Mouse (Mus musculus): Measurements from ENCODE around the gene Stoml1. TPM values are rescaled to one million over a fixed set of nuclear protein-coding genes. Genes with fewer than 3 reads are reported as not detected.

Gene Stoml1
- total and polyA plus RNA-seq, 2 experiments from 2014 or later, result 136 to 145 TPM

DNA sequence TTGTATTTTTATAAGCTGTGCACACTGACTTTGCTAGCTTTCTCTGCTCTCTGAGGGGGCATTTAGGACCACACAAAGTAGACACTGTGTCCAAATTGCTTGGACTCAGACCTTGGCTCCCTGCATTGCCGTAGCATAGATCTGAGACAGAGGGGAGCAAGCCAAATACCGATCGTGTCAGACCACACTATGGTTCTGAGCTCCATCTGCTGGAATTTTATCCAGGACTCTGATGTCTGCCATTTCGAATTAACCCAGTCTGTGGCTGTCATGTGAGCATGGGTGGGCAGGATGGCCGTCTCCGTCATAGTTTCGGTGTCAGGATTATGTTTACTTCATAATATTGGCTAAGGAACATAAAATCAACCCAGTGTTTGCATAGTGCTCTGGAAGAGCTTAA lies 30.5 kb downstream of the Stoml1 start:
- H3K4me2 ChIP-seq (ENCODE audit: low read depth, low read length), result no peak overlapping the region
- no peaks in the 10 kb centered on the region for H3K27me3 ChIP-seq (ENCODE audit: insufficient read depth, low read length)
- no peaks in the 10 kb centered on the region for H3K9me3 ChIP-seq (ENCODE audit: low read length)
- H3K9ac ChIP-seq (replicated peaks; ENCODE audit: low read length), result no peak overlapping the region
- WGBS, result 47% methylated on average over 7 of the region's 7 CpGs
- TF ChIP-seq CTCF (IDR thresholded peaks at IDR 0.05; ENCODE audit: low read depth), result no peak
- ATAC-seq (0 out of 2 replicates have a peak, but pooled peaks have one; percentile 48), DNase-seq (ENCODE audit: low spot score) (peak; percentile 37)
- no peak overlapping the region for H3K4me3 ChIP-seq (ENCODE audit: low read length)
- no peaks in the 10 kb centered on the region for H3K36me3 ChIP-seq (ENCODE audit: insufficient read depth, low read length)
- no peak overlapping the region; the same call in 1 of the 2 replicates for H3K27ac ChIP-seq
- no peaks in the 10 kb centered on the region for H3K4me1 ChIP-seq (ENCODE audit: insufficient read depth, low read length)

DNA sequence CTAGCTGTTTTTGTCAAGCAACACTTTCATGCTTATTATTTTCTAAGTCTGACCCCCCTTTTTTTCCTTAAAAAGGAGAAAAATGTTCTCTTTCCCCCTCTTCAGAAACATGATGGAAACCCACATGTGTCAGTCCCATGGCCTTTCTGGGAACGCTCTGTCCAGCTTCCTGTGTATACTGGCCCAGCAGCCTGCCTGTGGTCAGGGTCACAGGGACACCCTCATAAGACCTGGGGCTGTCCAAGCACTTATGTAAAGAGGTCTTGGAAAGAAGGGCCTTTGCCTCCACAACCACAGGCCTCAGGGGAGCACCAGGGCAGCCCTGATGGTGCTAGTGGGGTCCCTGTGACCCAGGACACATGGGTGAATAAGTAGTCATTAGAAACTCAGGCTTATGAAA lies 36.1 kb downstream of the Stoml1 start:
- Histone ChIP-seq H3K4me2 (ENCODE audit: low read depth, low read length) (no peak overlapping the region), H3K4me3 (ENCODE audit: low read length) (no peak overlapping the region), H3K36me3 (ENCODE audit: insufficient read depth, low read length) (no peaks in the 10 kb centered on the region), H3K9me3 (ENCODE audit: low read length) (no peaks in the 10 kb centered on the region), H3K9ac (replicated peaks; ENCODE audit: low read length) (no peak overlapping the region), H3K27me3 (ENCODE audit: insufficient read depth, low read length) (no peaks in the 10 kb centered on the region), H3K27ac (no peak overlapping the region), H3K4me1 (ENCODE audit: insufficient read depth, low read length) (no peaks in the 10 kb centered on the region)
- no peak for TF ChIP-seq CTCF (IDR thresholded peaks at IDR 0.05; ENCODE audit: low read depth)
- 68% methylated on average over 1 of the region's 1 CpGs for WGBS
- no peak for ATAC-seq
- no peak for DNase-seq (ENCODE audit: low spot score)

DNA sequence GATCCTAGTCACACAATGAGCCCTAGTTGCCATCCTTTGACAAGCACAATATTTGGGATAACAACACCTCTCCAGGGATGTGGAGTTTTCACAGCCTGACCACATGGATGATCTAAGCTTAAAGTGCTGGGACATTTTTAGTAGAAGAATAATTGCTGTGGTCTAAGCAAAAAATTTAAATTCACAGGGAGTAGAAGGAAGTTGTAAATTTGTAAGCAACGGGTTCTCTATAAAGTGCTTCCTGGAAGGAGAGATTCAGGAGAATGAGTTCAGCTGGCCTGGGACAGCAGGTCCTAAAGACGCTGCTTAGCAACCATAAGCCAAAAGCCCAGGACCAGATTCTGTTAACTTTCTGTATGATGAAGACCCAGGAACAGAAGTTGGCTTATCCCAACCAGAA lies 36.9 kb downstream of the Stoml1 start:
- no peaks in the 10 kb centered on the region for H3K36me3 ChIP-seq (ENCODE audit: insufficient read depth, low read length)
- TF ChIP-seq CTCF (IDR thresholded peaks at IDR 0.05; ENCODE audit: low read depth), result no peak
- ATAC-seq (no peak), DNase-seq (ENCODE audit: low spot score) (no peak)
- no peak overlapping the region for H3K27ac ChIP-seq
- H3K4me3 ChIP-seq (ENCODE audit: low read length), result no peak overlapping the region
- WGBS, result 77% methylated on average over 2 of the region's 2 CpGs
- no peaks in the 10 kb centered on the region for H3K27me3 ChIP-seq (ENCODE audit: insufficient read depth, low read length)
- no peaks in the 10 kb centered on the region for H3K9me3 ChIP-seq (ENCODE audit: low read length)
- no peak overlapping the region for H3K9ac ChIP-seq (replicated peaks; ENCODE audit: low read length)
- no peaks in the 10 kb centered on the region for H3K4me1 ChIP-seq (ENCODE audit: insufficient read depth, low read length)
- no peak overlapping the region for H3K4me2 ChIP-seq (ENCODE audit: low read depth, low read length)

- 36% methylated on average over 7 of the region's 7 CpGs for WGBS
- H3K9ac ChIP-seq (replicated peaks; ENCODE audit: low read length), result no peak overlapping the region
- H3K36me3 ChIP-seq (ENCODE audit: insufficient read depth, low read length), result no peaks in the 10 kb centered on the region
- no peak for ATAC-seq
- no peak for DNase-seq (ENCODE audit: low spot score)
- H3K4me2 ChIP-seq (ENCODE audit: low read depth, low read length), result no peak overlapping the region
- H3K27ac ChIP-seq, result no peak overlapping the region
- H3K4me3 ChIP-seq (ENCODE audit: low read length), result no peak overlapping the region
- peaks cover 5% of the 10 kb centered on the region; the same call in 1 of the 2 replicates for H3K4me1 ChIP-seq (ENCODE audit: insufficient read depth, low read length)
- no peaks in the 10 kb centered on the region for H3K27me3 ChIP-seq (ENCODE audit: insufficient read depth, low read length)
- TF ChIP-seq CTCF (IDR thresholded peaks at IDR 0.05; ENCODE audit: low read depth), result no peak
- no peaks in the 10 kb centered on the region for H3K9me3 ChIP-seq (ENCODE audit: low read length)
Observed at GRCm38 (mm10) chr9:58294527-58294926, 41.6 kb downstream of the Stoml1 start.

DNA sequence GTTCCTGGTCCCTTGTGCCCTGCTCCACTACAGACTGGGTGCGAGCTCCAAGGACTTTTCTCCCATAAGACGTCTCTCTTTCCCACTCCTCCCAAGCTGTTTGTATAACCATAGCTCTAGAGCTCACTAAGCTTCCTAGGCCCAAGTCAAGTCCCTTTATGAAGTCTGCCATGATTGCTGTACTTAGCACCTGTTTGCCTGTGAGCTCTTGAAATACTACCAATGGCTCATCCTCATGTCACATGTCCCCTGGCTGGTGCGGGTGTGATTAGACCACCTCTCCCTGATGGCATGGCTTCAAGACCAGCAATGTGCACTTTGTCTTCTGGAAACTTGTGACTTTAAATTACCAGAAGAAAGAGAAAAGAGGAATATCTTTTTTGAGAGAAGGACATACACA lies 42.4 kb downstream of the Stoml1 start:
- ATAC-seq, result no peak
- peaks cover 5% of the 10 kb centered on the region; the same call in 1 of the 2 replicates for H3K4me1 ChIP-seq (ENCODE audit: insufficient read depth, low read length)
- no peak overlapping the region for H3K9ac ChIP-seq (replicated peaks; ENCODE audit: low read length)
- no peak for TF ChIP-seq CTCF (IDR thresholded peaks at IDR 0.05; ENCODE audit: low read depth)
- H3K27ac ChIP-seq, result no peak overlapping the region
- DNase-seq (ENCODE audit: low spot score), result no peak
- H3K9me3 ChIP-seq (ENCODE audit: low read length), result no peaks in the 10 kb centered on the region
- WGBS, result 87% methylated on average over 3 of the region's 3 CpGs
- no peaks in the 10 kb centered on the region for H3K27me3 ChIP-seq (ENCODE audit: insufficient read depth, low read length)
- H3K4me3 ChIP-seq (ENCODE audit: low read length), result no peak overlapping the region
- H3K4me2 ChIP-seq (ENCODE audit: low read depth, low read length), result no peak overlapping the region
- H3K36me3 ChIP-seq (ENCODE audit: insufficient read depth, low read length), result no peaks in the 10 kb centered on the region

- peaks cover 5% of the 10 kb centered on the region; the same call in 1 of the 2 replicates for H3K4me1 ChIP-seq (ENCODE audit: insufficient read depth, low read length)
- H3K36me3 ChIP-seq (ENCODE audit: insufficient read depth, low read length), result no peaks in the 10 kb centered on the region
- H3K4me3 ChIP-seq (ENCODE audit: low read length), result no peak overlapping the region
- H3K27ac ChIP-seq, result 0 out of 2 replicates have a peak overlapping the region, but pooled peaks have one; percentile 16
- H3K9me3 ChIP-seq (ENCODE audit: low read length), result no peaks in the 10 kb centered on the region
- H3K9ac ChIP-seq (replicated peaks; ENCODE audit: low read length), result no peak overlapping the region
- ATAC-seq (no peak; the same call in 1 of the 2 replicates), DNase-seq (ENCODE audit: low spot score) (peak; percentile 31)
- H3K4me2 ChIP-seq (ENCODE audit: low read depth, low read length), result no peak overlapping the region
- H3K27me3 ChIP-seq (ENCODE audit: insufficient read depth, low read length), result no peaks in the 10 kb centered on the region
- 22% methylated on average over 9 of the region's 9 CpGs for WGBS
- TF ChIP-seq CTCF (IDR thresholded peaks at IDR 0.05; ENCODE audit: low read depth), result peak; percentile 38; the same call in 1 of the 2 replicates
Observed at GRCm38 (mm10) chr9:58295766-58296361, 42.9 kb downstream of the Stoml1 start.

DNA sequence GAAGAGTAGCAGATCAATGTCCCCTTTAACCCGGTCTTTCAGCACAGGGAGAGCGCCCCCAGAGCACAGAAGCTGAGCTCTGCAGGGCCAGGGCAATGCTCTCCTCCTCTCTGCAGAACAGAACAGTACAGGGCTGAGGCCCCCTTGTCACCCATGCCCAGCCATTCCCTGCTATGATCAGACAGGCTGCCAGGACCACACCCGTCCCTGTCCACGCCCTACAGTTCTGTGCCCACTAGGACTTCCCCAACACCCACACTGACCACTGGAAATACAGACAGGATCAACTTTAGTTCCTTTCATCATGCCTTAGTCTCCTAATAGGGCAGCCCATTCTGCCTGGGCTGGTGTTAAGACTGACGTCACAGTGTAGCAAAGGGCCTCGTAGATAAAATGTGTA lies 44.1 kb downstream of the Stoml1 start:
- Histone ChIP-seq H3K27ac (no peak overlapping the region), H3K27me3 (ENCODE audit: insufficient read depth, low read length) (no peaks in the 10 kb centered on the region), H3K4me2 (ENCODE audit: low read depth, low read length) (no peak overlapping the region), H3K9me3 (ENCODE audit: low read length) (no peaks in the 10 kb centered on the region), H3K4me1 (ENCODE audit: insufficient read depth, low read length) (peaks cover 5% of the 10 kb centered on the region; the same call in 1 of the 2 replicates), H3K36me3 (ENCODE audit: insufficient read depth, low read length) (no peaks in the 10 kb centered on the region), H3K4me3 (ENCODE audit: low read length) (no peak overlapping the region), H3K9ac (replicated peaks; ENCODE audit: low read length) (no peak overlapping the region)
- 95% methylated on average over 6 of the region's 6 CpGs for WGBS
- DNase-seq (ENCODE audit: low spot score) (no peak), ATAC-seq (no peak)
- TF ChIP-seq CTCF (IDR thresholded peaks at IDR 0.05; ENCODE audit: low read depth), result no peak
